In the genomic region with DNA sequence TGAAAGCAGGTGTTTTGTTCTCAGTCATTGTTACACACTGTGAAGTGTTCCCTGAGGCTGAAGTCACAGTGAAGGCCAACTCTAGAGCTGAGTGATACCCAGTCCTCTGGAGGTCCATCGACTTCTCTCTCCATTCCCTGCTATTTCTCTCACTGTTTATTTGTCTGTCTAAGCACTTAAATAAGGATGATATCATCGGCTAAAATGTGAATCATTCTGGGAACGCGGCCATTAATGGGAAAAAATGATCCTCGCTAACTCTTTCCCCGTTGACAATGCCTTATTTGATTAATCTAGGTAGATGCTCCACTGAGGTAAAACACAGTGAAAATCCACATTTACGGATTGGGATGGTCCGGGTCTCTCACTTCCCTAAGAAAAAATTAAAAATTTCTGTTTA, we compare ENCODE assay signal across 25 mouse cellular contexts. TPM values are rescaled to one million over a fixed set of nuclear protein-coding genes. Genes with fewer than 3 reads are reported as not detected.
A peak's percentile ranks its signal among the peaks of the same experiment; 100 is the strongest.
DNase-seq lines count a peak whose midpoint lies in the region; ATAC-seq lines count a peak whose summit lies in the region.
"Had no signal": no experiment of that assay in that cellular context is flagged by ENCODE, and none has a peak within 500 bp of the region (broad histone marks: within the 10 kb centered on the region; RNA-seq: fewer than 3 reads in every experiment).

No protein-coding gene starts in this region.

- H3K9me3 ChIP-seq in kidney, embryonic 15.5 days (replicated peaks): no peaks in the 10 kb centered on the region
- H3K9me3 ChIP-seq: hindbrain, embryonic 12.5 days; intestine, embryonic 15.5 days; limb, embryonic 12.5 days; midbrain, embryonic 10.5 days; midbrain, embryonic 15.5 days had no signal

- no peak overlapping the region for H3K9ac ChIP-seq in kidney, embryonic 15.5 days
- H3K9ac ChIP-seq: hindbrain, embryonic 12.5 days; intestine, embryonic 15.5 days; limb, embryonic 12.5 days; midbrain, embryonic 15.5 days had no signal

- peak; percentile 54 for DNase-seq in gastrocnemius, adult 18-20 months (ENCODE audit: low spot score)
- DNase-seq in gastrocnemius, postnatal 25 days: no peak
- no peak for DNase-seq in kidney, postnatal 25 days
- peak; percentile 54 for DNase-seq in lung, postnatal 10 days
- no peak for DNase-seq in lung, adult 18-20 months
- no peak for DNase-seq in neural tube, embryonic 10.5 days (ENCODE audit: extremely low spot score, low spot score)
- DNase-seq: adrenal gland, postnatal 10 days; cerebellum, adult 8-10 months; cerebellum, postnatal 25 days; kidney, adult 2 months; kidney, postnatal 10 days; thymus, adult 18-20 months; thymus, postnatal 25 days had no signal

- no peak overlapping the region for H3K4me3 ChIP-seq in kidney, embryonic 15.5 days (replicated peaks)
- H3K4me3 ChIP-seq: hindbrain, embryonic 12.5 days; intestine, embryonic 15.5 days; limb, embryonic 12.5 days; midbrain, embryonic 10.5 days; midbrain, embryonic 15.5 days had no signal

- no peaks in the 10 kb centered on the region for H3K27me3 ChIP-seq in kidney, embryonic 15.5 days
- H3K27me3 ChIP-seq: hindbrain, embryonic 12.5 days; intestine, embryonic 15.5 days; limb, embryonic 12.5 days; midbrain, embryonic 15.5 days had no signal

- 0 out of 2 replicates have a peak overlapping the region, but pooled peaks have one; percentile 41 for H3K27ac ChIP-seq in kidney, embryonic 15.5 days
- H3K27ac ChIP-seq: hindbrain, embryonic 12.5 days; hindbrain, postnatal 0 days; intestine, embryonic 15.5 days; limb, embryonic 12.5 days; midbrain, embryonic 10.5 days; midbrain, embryonic 15.5 days; stomach, postnatal 0 days had no signal

- no peak overlapping the region for H3K4me2 ChIP-seq in kidney, embryonic 15.5 days
- H3K4me2 ChIP-seq: hindbrain, embryonic 12.5 days; intestine, embryonic 15.5 days; limb, embryonic 12.5 days; liver, embryonic 11.5 days; midbrain, embryonic 15.5 days had no signal

- ATAC-seq in kidney, embryonic 15.5 days (replicated peaks; ENCODE audit: low FRiP score): no peak
- ATAC-seq: forebrain, embryonic 14.5 days; hindbrain, postnatal 0 days; intestine, embryonic 15.5 days; midbrain, embryonic 15.5 days had no signal

- WGBS in kidney, embryonic 15.5 days: 63% methylated on average over 8 of the region's 8 CpGs

- H3K4me1 ChIP-seq in kidney, embryonic 15.5 days: no peaks in the 10 kb centered on the region
- H3K4me1 ChIP-seq: hindbrain, embryonic 12.5 days; intestine, embryonic 15.5 days; limb, embryonic 12.5 days; midbrain, embryonic 10.5 days; midbrain, embryonic 15.5 days had no signal

- H3K36me3 ChIP-seq in kidney, embryonic 15.5 days: no peaks in the 10 kb centered on the region
- H3K36me3 ChIP-seq: G1E; hindbrain, embryonic 12.5 days; intestine, embryonic 15.5 days; limb, embryonic 12.5 days; midbrain, embryonic 10.5 days; midbrain, embryonic 15.5 days had no signal

RNA-seq across cellular contexts. Expression of gene Lyplal1, which starts 14.8 kb away (rescaled TPM):
- total RNA-seq in gastrocnemius, adult 18-20 months (2021): 1 to 10 TPM; 1.6 to 2.0 TPM
- 1 to 10 TPM; 1.4 to 2.4 TPM for total RNA-seq in gastrocnemius, postnatal 25 days (2021)
- polyA plus RNA-seq in kidney, embryonic 15.5 days (2015; fragmentation: Nextera tagmentation; extraction: Ambion mirVana): 21.3 and 23.1 TPM in 2 replicates
- total RNA-seq: G1E; neutrophil, adult 5-6 weeks had no signal
- polyA plus RNA-seq: G1E had no signal

Comparison
In these comparisons a context has a peak if more than half of its experiments do, and no peak if none do; other contexts are left out.
1. DNase-seq: peak in gastrocnemius, adult 18-20 months (single experiment) and lung, postnatal 10 days (single experiment); none in gastrocnemius, postnatal 25 days (single experiment), kidney, postnatal 25 days (0 of 2), lung, adult 18-20 months (0 of 2) and neural tube, embryonic 10.5 days (single experiment).